Mouse (Mus musculus) urinary bladder, postnatal 10 days (tissue): ENCODE data around the gene Sipa1l2.
"Not testable (repeated sequence)": the region's sequence is repeated elsewhere in the genome, so short reads cannot be mapped to it uniquely, and the experiment has no call there.

Source experiments
- DNase-seq: peaks from one replicate; pipeline ENCODE4 v3.0.0; 2022; ENCODE audit warnings: low spot score

Gene Sipa1l2

DNA sequence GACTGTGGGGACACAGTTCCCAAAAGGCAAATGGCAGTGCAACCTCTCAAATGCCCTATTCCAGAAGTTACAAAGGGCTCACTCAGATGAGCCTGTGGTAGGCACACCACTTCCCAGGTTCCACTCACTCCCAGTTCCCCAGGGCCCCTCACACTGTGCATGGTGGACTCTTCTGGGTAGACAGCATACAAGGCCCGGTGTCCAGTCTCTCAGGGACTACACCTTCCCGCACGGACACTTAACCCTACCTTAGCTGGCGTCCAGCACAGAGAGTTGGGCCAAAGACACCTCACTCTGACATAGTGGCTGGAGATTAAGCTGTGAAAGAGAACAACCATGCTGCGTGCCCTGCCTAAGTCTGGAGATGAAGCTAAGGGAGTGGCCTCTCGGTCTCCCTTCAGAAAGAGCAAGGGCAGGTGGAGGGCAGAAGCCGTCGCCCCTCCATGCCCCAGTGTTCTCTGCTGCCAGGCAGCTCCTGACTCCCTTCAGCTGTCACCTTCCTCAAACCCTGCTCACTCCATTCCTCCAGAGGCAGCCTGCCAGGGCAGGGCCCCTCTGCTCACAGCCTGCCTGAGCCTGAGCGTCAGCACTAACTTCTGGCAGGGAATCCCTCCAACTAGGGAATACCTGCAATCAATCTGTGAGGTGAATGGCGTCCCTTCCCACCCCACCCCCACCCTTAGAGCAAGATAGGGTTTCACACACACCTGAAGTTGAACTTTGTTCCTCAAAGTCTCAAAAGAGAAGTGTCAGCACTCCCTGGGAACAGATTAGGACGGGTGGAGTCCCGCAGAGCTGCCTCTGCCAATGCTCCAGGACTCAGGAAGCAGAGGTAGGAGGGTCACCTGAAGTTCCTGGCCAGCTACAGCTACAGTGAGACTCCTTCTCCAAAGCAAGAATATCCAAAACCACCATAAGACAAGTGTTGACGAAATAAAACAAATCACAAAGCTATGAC lies 30.3 kb downstream of the Sipa1l2 start:
- no peak for DNase-seq

DNA sequence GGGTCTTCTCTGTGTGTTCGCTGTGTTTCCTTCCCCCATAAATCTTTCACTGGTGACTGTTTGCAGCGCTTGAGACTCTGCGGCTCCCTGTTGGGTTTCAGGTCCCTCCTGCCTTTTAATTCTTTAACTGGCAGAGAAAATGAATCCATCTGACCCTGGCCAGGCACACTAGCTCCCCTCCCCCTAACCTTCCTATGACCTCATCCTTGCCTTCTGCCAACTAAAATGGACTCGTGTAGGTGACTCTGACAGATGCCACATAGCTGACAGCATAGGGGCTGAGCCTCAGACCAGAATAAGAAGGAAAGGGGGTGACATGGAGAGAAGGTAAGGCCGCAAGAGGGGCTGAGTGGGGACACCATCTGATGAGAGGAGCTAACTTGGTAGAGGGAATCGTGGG lies 31.3 kb downstream of the Sipa1l2 start:
- DNase-seq = no peak

DNA sequence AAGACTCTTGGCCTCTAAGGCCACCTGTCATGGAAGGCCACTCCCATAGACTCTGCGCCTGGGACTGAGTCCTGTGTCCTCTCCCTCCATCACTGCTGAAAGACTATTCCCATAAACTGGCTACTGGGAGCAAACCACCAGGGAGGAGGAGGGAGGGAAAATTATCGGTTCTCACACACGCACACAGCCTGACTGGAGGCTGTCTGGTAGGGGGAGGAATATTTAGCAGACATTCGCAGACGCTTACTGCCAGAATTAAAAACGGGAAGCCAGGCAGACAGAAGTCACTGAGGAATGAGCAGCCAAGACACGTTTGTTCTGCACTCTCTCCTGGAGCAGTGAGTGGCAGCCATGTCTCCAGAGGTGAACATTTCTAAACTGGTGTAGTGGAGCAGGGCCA lies 35.9 kb downstream of the Sipa1l2 start:
- no peak for DNase-seq

DNA sequence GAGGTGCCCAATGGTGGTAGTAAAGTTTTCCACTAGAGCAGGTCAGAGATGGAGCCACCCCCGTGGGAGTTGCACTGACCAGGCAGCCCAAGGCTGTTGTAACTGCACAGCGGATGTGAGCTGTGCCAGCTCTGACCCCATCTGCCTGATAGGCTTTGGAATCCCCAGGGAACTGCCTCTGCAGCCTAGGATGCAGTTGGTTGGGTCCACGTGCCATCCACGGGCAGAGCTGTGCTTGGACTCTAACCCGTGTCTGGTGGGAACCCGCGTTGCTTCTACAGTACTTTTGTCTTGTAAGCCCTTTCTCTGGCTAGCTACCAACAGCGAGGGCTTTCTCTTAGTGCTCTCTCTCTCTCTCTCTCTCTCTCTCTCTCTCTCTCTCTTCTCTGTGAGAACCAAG lies 36.7 kb downstream of the Sipa1l2 start:
- no peak for DNase-seq

DNA sequence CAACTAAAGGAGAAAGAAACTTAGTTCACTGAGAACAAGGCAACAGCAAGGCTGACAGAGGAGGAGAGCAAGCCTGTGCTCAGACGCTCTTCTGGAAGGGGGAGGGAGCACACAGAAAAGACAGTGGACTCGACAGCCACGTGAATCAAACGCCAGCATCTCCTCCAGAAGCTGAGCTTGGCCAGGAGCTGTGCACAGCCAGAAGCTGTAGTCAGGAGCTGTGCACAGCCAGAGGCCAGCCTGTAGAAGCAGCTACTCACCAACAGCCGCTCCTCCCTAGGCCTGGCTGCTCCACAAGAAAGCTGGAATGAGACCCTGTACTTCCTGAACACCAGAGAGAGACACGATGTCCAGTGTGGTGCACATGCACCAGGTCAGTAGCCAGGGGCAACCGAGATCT lies 37.4 kb downstream of the Sipa1l2 start:
- no peak for DNase-seq

DNA sequence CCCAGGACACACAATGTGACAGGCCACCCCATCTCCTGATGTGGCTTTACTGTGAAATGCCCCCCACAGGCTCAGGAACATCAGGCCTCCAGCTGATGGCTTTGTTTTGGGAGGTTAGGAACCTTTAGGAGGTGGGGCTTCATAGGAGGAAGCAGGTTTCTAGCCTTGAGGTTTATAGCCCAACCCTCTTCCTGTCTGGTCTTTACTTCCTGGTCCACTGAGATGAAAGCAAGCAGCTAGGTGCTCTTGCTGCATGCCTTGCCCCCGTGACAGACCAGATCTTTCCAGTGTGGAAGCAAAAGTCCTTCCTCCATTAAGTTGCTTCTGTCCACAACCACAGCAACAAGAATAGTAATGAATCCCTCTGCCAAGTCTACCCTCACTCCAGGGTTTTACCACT lies 38.0 kb downstream of the Sipa1l2 start:
- DNase-seq = no peak

DNA sequence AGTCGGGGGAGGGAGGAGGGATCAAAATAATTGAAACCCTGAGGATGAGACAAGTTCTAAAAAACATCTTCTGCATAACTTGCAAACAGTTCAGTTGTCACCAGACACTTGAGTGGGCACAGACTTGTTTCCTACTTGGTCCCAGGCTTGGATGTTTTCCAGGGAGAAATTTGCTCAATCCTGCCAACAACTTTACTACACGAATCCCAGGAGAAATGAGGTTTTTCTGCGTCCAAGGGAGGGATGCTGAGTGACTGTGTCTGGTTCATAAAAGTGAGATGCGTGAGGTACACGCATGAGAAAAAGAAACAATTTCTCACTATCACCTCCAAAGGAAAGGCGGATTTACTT lies 38.5 kb downstream of the Sipa1l2 start:
- no peak for DNase-seq

DNA sequence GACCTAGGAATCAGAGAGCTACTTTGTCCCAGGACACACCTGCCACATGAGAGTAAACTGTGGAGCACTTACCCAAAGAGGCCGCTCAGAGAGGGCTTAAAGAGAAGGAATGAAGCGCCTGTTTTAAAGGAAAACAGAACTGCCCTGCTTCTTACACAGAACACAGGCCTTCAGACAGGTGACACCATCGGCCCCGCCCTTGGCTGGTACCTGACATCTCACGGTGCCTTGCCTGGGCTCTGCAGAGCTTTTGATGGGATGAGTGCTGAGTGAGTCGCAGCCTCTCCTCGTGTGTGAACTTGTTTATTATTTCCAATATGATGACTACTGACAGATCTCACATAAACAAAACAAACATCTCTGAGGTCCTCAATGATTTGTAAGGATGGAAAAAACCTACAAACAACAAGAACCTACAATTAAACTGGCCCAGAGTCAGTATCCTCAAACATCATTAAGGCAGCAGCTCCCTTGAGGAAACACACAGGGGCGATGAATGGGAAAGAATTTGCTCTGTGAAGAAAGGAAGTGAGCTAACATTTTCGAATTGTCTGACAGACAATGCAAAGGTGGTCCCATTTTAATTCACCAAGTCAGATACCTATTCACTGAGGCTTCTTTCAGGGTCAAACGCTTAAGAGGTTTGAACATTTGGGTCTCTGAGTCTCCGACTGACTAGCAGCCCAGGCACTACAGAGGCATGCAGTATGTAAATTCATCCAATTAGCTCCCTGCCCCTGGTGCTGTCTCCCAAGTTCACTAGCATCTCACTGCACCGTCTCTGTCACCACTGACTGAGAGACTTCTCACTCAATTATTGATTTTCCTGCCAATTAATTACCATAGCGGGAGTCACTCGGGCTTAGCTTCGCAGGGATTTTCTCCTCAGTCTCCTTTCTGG lies 39.2 kb downstream of the Sipa1l2 start:
- DNase-seq = no peak

DNA sequence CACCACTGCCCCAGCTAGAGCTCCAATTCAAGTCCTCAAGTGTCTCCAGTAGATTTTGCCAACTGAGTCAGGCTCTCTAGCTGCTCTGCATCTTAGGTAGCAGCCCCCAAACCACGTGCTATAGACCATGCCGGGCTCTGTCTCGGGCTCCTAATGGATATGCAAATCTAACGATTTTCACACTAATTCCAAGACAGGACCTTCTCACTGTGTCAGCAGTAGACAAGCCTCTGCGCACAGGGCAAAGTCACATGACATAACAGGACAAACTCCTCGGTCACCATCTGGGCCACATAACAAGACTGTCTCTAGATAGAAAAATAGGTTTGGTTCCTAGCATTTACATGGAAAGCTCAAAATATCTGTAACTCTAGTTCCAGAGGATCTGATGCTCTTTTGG lies 40.6 kb downstream of the Sipa1l2 start:
- no peak for DNase-seq

DNA sequence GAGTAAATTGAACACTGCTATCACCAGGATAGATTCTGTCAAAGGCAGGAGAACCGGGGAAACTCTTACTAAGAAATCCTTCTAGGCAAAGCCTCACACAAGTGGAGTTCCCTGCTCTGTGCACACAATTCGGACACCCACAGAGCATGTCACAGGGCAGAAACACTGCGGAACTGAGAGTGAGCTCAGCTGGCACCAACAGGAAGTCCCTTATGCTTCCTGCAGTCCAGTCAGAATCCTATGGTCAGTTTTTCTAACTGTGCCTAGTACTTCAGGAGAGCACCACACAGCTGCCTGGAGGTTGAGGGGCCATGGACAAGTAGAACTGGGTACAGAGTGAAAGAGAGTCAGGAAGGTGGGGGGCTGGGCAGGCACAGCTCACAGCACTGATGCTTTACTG lies 41.7 kb downstream of the Sipa1l2 start:
- DNase-seq = no peak

DNA sequence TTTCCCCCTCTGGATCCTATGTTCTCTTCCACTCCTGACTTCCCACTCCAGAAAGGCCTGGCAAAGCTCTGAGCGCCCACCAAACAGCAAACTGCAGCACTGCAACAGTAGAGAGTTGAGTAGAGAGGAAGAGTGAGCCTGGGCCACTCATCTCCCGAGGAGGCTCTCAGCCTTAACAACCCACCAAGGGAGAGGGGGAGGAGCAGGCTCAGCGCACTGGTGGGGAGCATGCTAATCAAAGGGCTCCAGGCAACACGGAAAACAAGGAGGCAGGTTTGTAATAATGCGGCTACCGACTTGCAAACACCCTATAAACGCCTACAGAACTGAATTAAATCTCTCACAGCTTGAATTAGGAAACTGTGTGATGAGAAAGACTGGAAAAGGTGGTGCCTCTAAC lies 42.6 kb downstream of the Sipa1l2 start:
- DNase-seq = no peak

DNA sequence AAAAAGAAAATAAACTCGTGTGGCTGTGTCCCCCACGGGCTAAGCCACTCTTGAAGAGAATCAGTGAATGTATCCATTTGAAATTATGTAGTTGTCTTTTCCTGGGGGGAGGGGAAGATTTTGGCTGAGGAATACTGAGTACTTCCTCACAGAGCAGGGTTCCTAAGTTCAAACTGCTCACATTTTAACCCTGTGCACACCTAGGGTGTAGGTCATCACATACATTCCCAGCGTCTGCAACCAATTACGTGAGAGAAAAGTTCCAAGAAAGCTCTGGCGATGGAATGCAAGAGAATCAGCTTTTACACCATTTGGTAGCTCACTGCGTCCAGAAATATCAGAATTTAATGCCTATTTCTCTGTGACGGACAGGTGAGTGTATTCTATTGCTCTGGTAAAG lies 43.0 kb downstream of the Sipa1l2 start:
- no peak for DNase-seq

DNA sequence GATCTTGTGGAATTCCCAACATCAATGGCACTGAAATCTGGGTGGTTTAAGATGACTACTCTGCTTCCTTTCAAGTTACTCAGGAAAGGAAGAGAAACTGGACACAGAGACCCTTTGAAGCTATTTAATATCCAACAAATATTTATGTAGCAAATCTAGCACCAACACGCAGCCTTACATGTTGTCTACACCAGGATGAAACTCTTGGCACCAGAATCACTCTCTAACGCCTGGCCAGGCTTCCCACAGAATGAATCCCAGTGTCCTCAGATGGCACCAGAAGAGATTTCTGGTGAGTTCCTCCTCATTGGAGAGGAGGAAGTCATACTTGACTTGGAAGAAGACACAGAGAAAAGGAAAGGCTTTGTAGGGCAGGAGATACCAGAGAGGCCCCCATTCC lies 45.1 kb downstream of the Sipa1l2 start:
- DNase-seq = no peak

DNA sequence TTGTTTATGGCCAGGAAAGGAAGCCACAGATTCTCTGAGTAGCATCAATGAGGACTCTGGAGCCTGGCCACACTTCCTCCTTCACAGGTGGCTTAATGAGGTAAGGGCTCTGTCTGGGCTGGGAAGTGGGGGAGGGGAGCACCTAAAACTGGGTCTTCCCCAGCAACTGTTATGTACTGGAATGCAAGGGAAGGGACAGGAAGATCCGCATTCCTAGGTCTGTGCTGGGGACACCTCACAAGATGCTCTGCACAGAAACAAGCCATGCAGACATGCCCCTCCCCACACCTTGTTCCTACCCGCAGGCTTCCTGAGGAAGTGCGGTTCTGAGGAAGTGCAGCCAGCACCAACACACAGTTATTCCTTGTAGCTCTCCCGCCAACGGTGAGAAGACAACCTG lies 46.4 kb downstream of the Sipa1l2 start:
- DNase-seq = no peak

DNA sequence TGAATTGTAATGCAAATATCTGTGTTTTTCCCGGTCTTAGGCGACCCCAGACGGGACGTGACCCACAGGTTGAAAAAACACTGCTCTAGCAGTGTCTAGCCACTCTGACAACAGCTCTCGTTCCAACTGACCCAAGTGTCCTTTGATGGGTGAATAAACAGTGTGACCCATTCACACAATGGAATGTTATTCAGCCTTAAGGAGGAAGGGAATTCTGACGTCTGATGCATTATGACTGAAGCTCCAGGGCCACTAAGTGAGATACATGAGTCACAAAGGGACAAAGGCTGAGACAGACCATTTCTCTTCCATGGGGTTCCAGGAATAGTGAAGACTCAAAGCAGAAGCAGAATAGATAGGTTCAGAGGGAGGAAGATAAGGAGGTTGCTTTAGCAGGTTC lies 47.5 kb downstream of the Sipa1l2 start:
- DNase-seq = no peak

DNA sequence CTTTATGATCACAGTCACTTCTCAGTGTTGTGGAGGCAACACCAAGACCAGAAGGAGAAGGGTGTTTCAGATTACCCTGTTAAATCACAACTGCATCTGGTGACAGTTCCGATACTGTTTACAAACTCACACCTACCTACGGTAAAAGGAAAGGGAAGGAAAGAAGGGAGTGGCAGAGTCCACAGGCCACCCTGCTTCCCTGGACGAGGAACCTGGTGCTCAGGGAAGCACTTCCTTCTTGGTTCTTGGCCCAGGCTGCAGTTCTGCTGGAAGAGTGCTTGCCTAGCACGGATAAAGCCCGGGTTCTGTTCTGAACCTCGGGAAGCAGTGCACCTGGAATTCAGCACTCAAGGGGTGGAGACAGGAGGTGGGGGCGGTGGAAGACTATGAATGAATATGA lies 48.5 kb downstream of the Sipa1l2 start:
- no peak for DNase-seq

DNA sequence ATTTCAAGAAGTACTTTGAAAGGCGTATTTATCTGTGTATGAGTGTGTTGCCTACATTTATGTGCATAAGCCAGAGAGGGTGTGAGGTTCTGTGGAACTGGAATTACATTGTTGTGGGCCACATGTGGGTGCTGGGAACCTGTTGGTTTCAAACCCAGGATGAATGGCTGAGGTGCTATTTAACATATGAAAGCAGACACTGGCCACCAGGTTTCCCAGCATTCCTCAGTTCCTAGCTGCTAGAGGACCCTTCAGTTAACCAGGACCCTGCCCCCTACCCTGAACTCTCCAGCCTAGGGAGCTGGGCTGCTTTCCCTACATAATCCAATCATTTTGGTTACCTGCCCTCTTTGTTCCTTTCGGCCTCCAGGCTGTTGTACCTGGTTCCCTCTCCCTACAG lies 49.3 kb downstream of the Sipa1l2 start:
- DNase-seq = not testable (repeated sequence)

DNA sequence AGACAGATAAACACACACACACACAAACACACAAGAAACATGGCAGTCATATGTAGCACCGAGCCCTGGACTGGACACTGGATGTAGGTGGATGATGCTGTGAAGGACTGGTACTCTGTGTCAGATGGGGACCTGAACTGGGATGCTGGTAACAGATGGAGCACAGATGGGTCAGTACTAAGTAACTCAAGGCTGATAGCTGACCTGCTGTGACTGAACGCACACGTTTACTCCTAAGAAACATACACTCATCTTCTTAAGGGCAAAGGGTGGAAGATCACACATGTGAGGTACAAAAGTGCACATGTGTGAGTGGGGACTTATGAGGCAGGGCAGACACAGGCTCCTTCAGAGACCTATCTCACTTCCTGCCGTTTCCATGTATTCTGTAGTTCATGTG lies 50.7 kb downstream of the Sipa1l2 start:
- no peak for DNase-seq

DNA sequence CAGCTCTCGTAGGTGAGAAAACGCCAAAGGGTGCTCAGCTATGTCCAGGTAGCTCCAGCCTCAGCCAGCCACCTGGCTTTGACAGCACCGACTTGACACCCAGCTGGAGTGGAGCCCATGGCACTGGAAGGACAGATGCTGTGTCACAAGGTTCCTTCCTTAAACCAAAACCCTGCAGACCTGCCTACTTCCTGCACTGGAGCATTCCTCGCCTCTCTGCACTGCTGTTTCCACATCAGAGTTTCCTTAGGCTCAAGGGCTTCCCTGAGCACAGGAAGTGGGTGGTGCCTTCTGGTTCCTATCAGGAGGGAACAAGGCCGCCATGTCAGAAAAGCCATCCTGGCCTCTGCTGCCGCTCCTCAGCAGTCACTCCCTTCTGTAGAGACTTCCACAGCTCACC lies 51.3 kb downstream of the Sipa1l2 start:
- DNase-seq = no peak

DNA sequence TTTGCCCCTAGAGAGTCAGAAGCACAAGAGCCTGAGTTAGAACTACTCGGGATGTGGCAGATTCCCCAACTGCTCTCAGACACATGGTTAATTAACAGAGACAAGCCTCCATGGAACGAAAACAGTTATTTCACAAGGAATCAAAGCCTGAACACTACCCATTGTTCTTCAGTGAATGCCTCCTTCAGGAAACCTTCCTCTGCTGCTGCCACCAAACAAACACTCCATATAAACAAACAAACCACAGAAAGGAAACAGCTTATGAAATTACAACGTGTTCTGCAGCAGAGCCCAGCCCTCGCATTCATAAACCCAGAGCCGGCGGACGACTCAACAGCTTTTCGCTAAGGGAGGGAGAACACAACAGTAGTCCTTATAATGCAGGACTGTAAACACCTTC lies 52.2 kb downstream of the Sipa1l2 start:
- no peak for DNase-seq

DNA sequence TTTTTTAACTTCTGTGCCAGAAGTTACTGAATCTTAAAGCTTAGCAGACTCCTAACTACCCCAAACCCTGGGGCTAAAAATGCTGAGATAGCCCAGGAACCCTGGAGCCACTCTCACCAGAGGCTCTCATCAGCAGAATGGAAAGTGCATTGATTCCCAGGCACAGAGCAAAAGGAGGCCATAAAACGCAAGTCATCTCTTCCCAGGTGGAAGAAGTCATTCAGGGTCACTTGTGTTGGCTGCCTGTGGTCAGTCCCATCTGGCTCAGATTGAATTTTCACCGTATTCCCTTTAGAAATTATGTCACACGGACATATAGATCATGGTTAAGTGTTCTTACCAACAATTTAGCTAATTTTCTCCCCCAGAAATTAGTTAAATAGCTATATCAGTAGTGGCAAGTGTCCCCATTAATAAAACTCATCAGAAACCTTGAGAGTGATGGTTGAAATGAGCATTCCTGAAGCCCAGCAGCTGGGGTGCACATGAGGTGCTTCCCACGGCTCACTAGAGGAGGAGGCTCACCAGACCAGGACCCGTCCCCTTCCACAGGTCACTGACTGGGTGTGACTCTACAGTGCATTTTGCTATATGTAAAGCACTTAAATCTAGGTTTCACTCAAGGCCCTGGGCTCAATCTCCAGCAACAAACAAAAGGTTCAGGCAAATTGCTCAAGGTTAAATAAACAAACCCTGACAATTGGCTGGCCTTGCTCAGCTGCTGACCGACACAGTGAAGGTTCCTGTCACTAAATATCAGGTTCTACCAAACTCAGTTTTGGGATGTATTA lies 53.3 kb downstream of the Sipa1l2 start:
- DNase-seq = no peak

DNA sequence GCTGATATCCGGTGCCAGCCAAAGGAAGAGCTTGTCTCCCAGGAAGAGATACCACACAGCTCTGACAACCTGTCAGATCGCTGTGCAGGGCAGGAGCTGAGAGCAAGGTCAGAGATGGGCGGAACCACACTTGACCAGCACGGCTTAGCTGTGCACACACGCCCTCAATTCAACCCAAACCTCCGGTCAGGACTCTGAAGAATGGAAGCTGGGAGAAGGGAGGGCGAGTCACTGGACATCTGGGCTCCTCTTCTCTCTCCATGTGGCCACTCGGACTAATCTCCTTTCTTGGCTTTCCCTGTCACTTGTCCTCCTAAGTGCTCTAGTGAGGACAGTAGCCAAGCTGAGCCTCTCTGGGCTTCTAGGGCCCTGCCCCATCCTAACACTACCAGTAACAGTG lies 53.9 kb downstream of the Sipa1l2 start:
- no peak for DNase-seq
